Mouse (Mus musculus) thymus, postnatal 4 days (tissue): Measurements from ENCODE around the gene Prok1.

Source experiments
- DNase-seq: peaks from one replicate; pipeline ENCODE4 v3.0.0; 2021

Gene Prok1

GRCm38 (mm10) chr3:107183178-107183577 is 56.3 kb downstream of the Prok1 start:
- DNase-seq: no peak
